Mouse (Mus musculus): ENCODE measurements at regions not wholly inside any gene's neighbourhood (a gene's known extent, or its start where the extent isn't known, plus 50 kb on each side); places are given as distances from the start of the nearest gene placed in this dataset.

DNA sequence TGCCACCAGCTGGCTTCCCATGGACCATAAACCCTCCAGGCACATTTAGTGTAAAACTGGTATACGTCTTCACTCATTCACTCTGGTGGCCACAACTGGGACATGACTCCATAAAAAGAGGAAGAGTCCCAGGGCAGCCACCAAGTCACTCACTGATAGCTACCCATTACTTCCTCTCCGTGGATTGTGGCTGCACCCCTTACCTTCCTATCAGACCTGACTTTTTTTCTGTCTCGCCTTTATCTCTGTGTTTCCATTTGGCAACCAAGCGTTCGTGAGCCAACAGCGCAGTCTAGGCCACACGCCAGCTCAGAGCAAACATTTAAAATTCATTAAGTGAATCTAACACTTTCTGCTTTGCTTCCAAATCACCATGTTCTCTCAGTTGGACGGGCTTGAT lies 53.9 kb upstream of the Slc44a1 start:
- no peak for DNase-seq (ENCODE audit: low spot score)

DNA sequence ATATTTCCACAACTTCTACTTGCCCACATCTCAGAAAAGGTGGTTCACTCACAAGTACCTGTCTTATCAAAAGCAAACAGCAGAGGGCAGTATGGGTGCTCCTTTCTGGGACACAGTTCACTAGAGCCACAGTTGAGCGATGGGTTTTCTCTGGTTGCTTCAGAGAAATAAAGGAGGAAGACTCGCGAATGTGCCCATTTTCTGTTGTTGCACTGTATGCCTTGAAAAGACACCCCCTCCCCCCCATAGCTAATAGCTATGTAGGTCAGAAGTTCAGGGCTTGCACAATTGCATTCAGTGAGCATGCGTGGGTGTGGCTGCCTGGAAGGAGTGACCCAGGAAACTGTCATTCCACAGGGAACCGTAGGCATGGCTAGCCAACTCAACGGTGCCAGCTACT lies 55.5 kb upstream of the Slc44a1 start:
- peak; percentile 63 for DNase-seq (ENCODE audit: low spot score)

DNA sequence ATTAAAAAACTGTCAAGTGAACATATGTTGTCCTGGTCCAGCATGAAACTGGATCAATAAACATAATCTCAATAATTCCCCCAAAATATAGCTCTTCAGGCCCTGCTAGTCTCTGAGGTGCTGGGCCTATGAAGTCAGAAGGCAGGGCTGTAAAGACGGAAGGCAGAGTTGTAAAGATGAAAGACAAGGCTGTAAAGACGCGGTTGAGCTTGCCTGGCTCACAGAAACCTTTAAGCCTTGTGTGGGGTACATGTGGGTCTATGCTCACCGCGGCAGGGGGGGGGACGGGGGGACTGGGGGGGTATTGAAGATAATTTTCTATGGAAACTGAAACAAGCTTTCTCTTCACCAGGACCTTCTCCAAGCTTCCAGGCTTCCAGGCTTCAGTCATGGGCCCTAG lies 56.1 kb upstream of the Slc44a1 start:
- no peak for DNase-seq (ENCODE audit: low spot score)

- no peak for DNase-seq (ENCODE audit: low spot score)
Observed at GRCm38 (mm10) chr4:53382012-53382411, 58.2 kb upstream of the Slc44a1 start.

- DNase-seq (ENCODE audit: low spot score) = no peak
Observed at GRCm38 (mm10) chr4:53379855-53380254, 60.4 kb upstream of the Slc44a1 start.

- no peak for DNase-seq (ENCODE audit: low spot score)
Observed at GRCm38 (mm10) chr4:53376995-53377394, 63.2 kb upstream of the Slc44a1 start.

- no peak for DNase-seq (ENCODE audit: low spot score)
Observed at GRCm38 (mm10) chr4:53356374-53356773, 83.8 kb upstream of the Slc44a1 start.

DNA sequence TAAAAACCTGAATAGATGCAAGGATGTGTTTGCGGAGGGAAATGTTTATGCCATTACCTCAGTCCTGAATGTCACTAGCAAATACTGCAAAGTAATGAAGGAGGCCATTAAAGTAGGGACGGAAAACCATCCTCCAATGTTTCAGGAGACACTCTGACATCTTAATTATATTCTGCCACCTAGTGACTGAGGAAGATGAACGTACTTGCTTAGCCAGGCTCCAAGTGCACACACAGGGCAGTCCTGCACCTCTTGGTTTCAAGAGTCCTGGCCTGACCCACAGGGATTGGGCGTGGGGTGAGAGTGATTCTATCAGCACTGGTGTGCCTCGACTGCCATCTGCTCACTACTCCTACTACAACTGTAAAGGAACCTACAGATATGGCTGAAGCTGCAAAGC lies 85.3 kb upstream of the Slc44a1 start:
- no peak for DNase-seq (ENCODE audit: low spot score)

GRCm38 (mm10) chr4:53353399-53354090 lies 86.7 kb upstream of the Slc44a1 start:
- DNase-seq (ENCODE audit: low spot score) = no peak

DNA sequence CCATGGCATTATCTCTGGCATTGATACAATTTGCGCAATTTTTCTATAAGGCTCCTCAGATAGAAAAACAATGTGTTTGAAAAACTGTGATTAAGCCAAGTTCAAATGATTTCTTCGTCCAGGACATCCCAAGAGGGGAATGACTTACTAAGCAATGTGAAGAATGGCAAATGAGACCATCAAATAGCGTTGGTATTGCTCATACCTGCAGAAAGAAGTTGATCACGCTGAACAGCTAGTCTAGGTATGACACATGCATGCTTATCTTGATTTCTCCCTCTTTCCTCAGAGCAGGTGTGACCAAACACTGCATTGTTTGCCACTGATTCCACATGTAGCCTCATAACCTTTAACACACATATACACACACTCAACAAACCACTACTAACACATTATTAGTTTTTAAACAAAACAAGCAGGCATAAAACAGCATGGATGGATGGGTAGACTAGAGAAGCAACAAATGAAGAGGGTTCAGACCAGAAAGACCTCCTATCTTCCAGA lies 89.1 kb upstream of the Slc44a1 start:
- no peak for DNase-seq (ENCODE audit: low spot score)

- no peak for DNase-seq (ENCODE audit: low spot score)
Observed at GRCm38 (mm10) chr4:53345346-53345745, 94.9 kb upstream of the Slc44a1 start.

- DNase-seq (ENCODE audit: low spot score) = no peak
Observed at GRCm38 (mm10) chr4:53344546-53344945, 95.7 kb upstream of the Slc44a1 start.

DNA sequence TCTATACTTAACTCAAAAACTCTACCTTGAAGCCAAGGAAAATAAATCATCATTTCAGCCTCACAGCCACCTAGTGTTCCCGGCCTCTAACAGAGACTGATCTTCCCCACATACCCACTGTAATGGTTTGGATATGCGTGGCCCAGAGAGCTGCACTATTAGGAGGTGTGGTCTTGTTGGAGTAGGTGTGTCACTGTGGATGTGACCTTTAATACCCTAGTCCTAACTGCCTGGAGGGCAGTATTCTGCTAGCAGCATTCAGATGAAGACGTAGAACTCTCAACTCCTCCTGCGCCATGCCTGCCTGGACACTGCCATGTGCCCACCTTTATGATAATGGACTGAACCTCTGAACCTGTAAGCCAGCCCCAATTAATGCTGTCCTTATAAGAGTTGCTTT lies 99.0 kb upstream of the Slc44a1 start:
- no peak for DNase-seq (ENCODE audit: low spot score)

DNA sequence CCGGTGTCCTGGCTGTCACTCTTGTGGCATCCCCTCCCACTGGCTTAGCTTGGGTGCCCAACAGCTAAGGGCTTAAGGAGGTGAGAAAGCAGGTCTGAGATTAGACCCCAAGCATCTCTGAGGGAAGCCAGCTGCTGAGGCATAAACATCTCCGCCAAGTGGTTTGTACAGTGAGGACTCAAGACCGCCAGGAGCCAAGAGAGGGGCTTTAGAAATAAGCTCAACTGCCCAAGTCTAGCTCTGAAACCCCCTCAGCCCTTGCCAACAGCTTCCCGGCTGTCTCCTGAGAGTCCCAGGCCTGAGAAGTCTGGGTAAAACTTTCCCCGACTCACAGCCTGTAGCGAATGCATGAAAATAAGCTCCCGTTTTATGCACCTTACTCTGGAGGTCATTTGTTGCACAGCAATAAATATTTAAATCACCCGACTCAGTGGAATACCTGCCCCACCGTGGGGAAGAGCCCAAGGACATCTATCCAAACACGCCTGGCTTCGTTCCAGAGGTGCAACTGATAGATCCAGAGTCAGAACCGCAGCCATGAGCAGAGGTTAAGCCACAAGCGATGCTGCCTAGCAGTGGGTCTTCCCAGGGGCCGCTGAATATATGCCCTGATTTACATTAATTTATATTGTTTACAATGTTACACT lies 100.1 kb upstream of the Slc44a1 start:
- no peak for DNase-seq (ENCODE audit: low spot score)

- DNase-seq (ENCODE audit: low spot score) = no peak
Observed at GRCm38 (mm10) chr4:53339125-53340020, 100.8 kb upstream of the Slc44a1 start.

- DNase-seq (ENCODE audit: low spot score) = no peak
Observed at GRCm38 (mm10) chr4:53338479-53338878, 101.7 kb upstream of the Slc44a1 start.

- no peak for DNase-seq (ENCODE audit: low spot score)
Observed at GRCm38 (mm10) chr4:53337784-53338183, 102.4 kb upstream of the Slc44a1 start.

- DNase-seq (ENCODE audit: low spot score) = no peak
Observed at GRCm38 (mm10) chr4:53327382-53328165, 112.6 kb upstream of the Slc44a1 start.

DNA sequence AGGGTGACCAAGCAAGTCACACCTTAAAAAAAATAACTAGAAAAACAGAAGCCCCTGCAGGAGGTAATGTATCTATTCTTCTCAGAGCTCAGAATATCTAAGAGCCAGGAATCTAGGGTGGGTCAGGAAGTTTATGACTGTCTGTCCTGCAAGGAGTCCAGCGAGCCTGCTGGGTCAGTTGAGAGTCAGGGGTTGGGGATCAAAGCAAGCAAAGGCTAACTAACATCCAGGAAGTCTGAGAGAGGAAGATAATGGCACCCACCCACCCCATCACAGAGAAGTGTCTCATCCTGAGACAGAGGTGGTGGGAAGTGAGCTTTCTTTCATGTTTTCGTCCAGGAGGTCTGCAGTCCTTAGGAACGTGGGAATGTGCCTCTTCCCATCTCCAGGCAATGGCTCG lies 116.4 kb upstream of the Slc44a1 start:
- no peak for DNase-seq (ENCODE audit: low spot score)

DNA sequence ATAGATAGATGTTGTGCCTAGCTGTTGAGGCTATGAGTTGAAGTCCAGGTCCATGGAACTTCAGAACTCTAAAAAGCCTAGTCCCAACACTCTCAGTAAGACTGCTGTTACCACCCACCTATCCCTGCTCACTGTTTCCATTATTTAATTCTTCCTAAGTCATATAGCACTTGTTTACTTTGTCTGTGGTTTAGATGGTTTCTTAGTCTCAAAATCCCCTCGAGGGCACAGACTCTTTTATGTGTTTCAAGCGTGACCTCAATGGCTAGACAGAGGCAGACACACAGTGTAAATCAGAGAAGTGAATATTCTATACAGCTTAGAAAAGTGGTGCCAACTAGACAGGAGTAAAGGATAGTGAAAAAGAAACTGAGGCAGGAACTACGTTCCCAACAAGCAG lies 117.0 kb upstream of the Slc44a1 start:
- no peak for DNase-seq (ENCODE audit: low spot score)

DNA sequence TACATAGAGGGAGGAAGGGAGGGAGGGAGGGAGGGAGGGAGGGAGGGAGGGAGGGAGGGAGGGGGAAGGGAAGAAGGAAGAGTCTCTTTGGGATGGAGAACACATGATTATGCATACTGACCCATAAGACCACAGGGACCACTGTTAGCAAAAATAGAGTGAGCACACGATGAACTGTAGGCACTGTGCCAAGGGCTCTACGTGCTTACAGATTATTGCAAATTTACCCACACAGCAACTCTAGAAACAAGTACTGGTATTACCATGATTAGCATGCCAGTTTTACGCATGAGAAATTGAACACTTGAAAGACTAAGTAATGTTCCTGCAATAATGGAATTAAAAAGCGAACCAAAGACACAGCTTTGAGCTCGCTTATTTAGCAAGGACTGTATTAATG lies 117.7 kb upstream of the Slc44a1 start:
- DNase-seq (ENCODE audit: low spot score) = no peak
